Mouse (Mus musculus) bone marrow macrophage, adult 2 months (primary cell): Measurements from ENCODE around the gene Igsf11. TPM values are rescaled to one million over a fixed set of nuclear protein-coding genes. Genes with fewer than 3 reads are reported as not detected.

Source experiments
- H3K27ac ChIP-seq: 2 replicates; pipeline ENCODE4 v1.5.1; 2012; ENCODE audit warnings: low read depth, low read length; ENCODE audit not compliant: insufficient read depth
- H3K4me1 ChIP-seq: 2 replicates; pipeline ENCODE4 v1.6.1; 2012; ENCODE audit warnings: low read length; ENCODE audit not compliant: control insufficient read depth, insufficient read depth
- H3K4me3 ChIP-seq: 2 replicates; pipeline ENCODE4 v1.5.1; 2012; ENCODE audit warnings: mild to moderate bottlenecking, low read length, moderate library complexity; ENCODE audit not compliant: insufficient read depth
- CTCF ChIP-seq: IDR thresholded peaks from 2 replicates; pipeline ENCODE4 v1.5.1; 2012; ENCODE audit warnings: low read depth, mild to moderate bottlenecking, low read length, moderate library complexity
- POLR2A ChIP-seq: IDR thresholded peaks from 2 replicates; pipeline ENCODE4 v1.6.1; 2012; ENCODE audit warnings: mild to moderate bottlenecking, low read depth, low read length, borderline replicate concordance
- polyA plus RNA-seq: library from polyadenylated mRNA; stranded (reverse); fragments of >200 nt; gene quantifications from 2 replicates; pipeline ENCODE4 v1.2.4, GENCODE M21; 2012; ENCODE audit not compliant: missing spikeins, insufficient read depth, insufficient read length

Igsf11 gene
- polyA plus RNA-seq, 1 experiment: not detected

GRCm38 (mm10) chr16:39056061-39056460 is 163.6 kb downstream of the Igsf11 start:
- Histone ChIP-seq H3K4me1 (peaks cover 4% of the 10 kb centered on the region; the same call in 1 of the 2 replicates), H3K27ac (no peak overlapping the region), H3K4me3 (no peak overlapping the region)
- TF ChIP-seq POLR2A (no peak), CTCF (peak; percentile 59; the same call in 1 of the 2 replicates)

- TF ChIP-seq POLR2A (no peak), CTCF (no peak)
- H3K4me3 ChIP-seq: no peak overlapping the region
- H3K27ac ChIP-seq: no peak overlapping the region
- H3K4me1 ChIP-seq: peaks cover 4% of the 10 kb centered on the region; the same call in 1 of the 2 replicates
Observed at GRCm38 (mm10) chr16:39056961-39057360, 164.5 kb downstream of the Igsf11 start.

GRCm38 (mm10) chr16:39058869-39059268 is 166.4 kb downstream of the Igsf11 start:
- no peak for TF ChIP-seq CTCF
- Histone ChIP-seq H3K4me1 (no peaks in the 10 kb centered on the region), H3K27ac (no peak overlapping the region), H3K4me3 (no peak overlapping the region)

GRCm38 (mm10) chr16:39062596-39062995 is 170.1 kb downstream of the Igsf11 start:
- Histone ChIP-seq H3K4me3 (no peak overlapping the region), H3K27ac (no peak overlapping the region), H3K4me1 (no peaks in the 10 kb centered on the region)
- TF ChIP-seq POLR2A (no peak), CTCF (no peak)

- no peak for TF ChIP-seq CTCF
- no peak for TF ChIP-seq POLR2A
- H3K27ac ChIP-seq: no peak overlapping the region
- H3K4me3 ChIP-seq: no peak overlapping the region
- no peaks in the 10 kb centered on the region for H3K4me1 ChIP-seq
Observed at GRCm38 (mm10) chr16:39065576-39065975, 173.1 kb downstream of the Igsf11 start.

GRCm38 (mm10) chr16:39071431-39071830 is 179.0 kb downstream of the Igsf11 start:
- Histone ChIP-seq H3K4me3 (no peak overlapping the region), H3K4me1 (no peaks in the 10 kb centered on the region), H3K27ac (no peak overlapping the region)
- TF ChIP-seq POLR2A (no peak), CTCF (no peak)

Other genes starting within 250 kb of the Igsf11 start
- 29.1 and 36.1 TPM in 2 replicates for gene Arhgap31, start 179.4 kb upstream of the Igsf11 start, polyA plus RNA-seq
- gene B4galt4, start 150.4 kb upstream of the Igsf11 start, polyA plus RNA-seq: 8.9 and 9.8 TPM in 2 replicates
- not detected in 2 replicates for gene Upk1b, start 92.3 kb upstream of the Igsf11 start, polyA plus RNA-seq
- gene 4930435E12Rik, start 63.9 kb upstream of the Igsf11 start, polyA plus RNA-seq: not detected in 2 replicates